Mouse (Mus musculus): Measurements from ENCODE around the gene Dop1b. TPM values are rescaled to one million over a fixed set of nuclear protein-coding genes. Genes with fewer than 3 reads are reported as not detected.
"Not testable (repeated sequence)": the region's sequence is repeated elsewhere in the genome, so short reads cannot be mapped to it uniquely, and the experiment has no call there.

The Dop1b gene
- total and polyA plus RNA-seq, 2 experiments = 12.1 to 30.3 TPM

GRCm38 (mm10) chr16:93817371-93817770 lies 105.7 kb downstream of the Dop1b start:
- no peak for TF ChIP-seq POLR2A (IDR thresholded peaks at IDR 0.05; ENCODE audit: extremely low read depth, insufficient read depth, low read length)
- TF ChIP-seq CTCF (IDR thresholded peaks at IDR 0.05; ENCODE audit: low read depth, low read length) = no peak
- 91% methylated on average over 5 of the region's 5 CpGs for WGBS
- Histone ChIP-seq H3K36me3 (ENCODE audit: control insufficient read depth, insufficient read depth, low read length) (peaks cover 2% of the 10 kb centered on the region; the same call in 1 of the 2 replicates), H3K27me3 (ENCODE audit: control insufficient read depth, insufficient read depth, low read length) (no peaks in the 10 kb centered on the region), H3K79me2 (ENCODE audit: control insufficient read depth, insufficient read depth, low read length) (no peaks in the 10 kb centered on the region), H3K4me1 (ENCODE audit: control insufficient read depth, insufficient read depth, low read length) (peaks cover 11% of the 10 kb centered on the region), H3K27ac (replicated peaks; ENCODE audit: insufficient read depth, low read depth, low read length) (no peak overlapping the region; the same call in 1 of the 2 replicates), H3K9ac (ENCODE audit: low read depth, low read length) (no peak overlapping the region), H3K4me3 (ENCODE audit: insufficient read depth, low read depth, low read length) (no peak overlapping the region)
- no peak for DNase-seq (ENCODE audit: extremely low read depth, low read depth, low spot score)

GRCm38 (mm10) chr16:93818691-93819324 lies 107.1 kb downstream of the Dop1b start:
- Histone ChIP-seq H3K27ac (replicated peaks; ENCODE audit: insufficient read depth, low read depth, low read length) (peak overlapping the region; percentile 41; the same call in 1 of the 2 replicates), H3K79me2 (ENCODE audit: control insufficient read depth, insufficient read depth, low read length) (no peaks in the 10 kb centered on the region), H3K9ac (ENCODE audit: low read depth, low read length) (no peak overlapping the region), H3K36me3 (ENCODE audit: control insufficient read depth, insufficient read depth, low read length) (no peaks in the 10 kb centered on the region), H3K4me1 (ENCODE audit: control insufficient read depth, insufficient read depth, low read length) (peaks cover 13% of the 10 kb centered on the region), H3K4me3 (ENCODE audit: insufficient read depth, low read depth, low read length) (no peak overlapping the region), H3K27me3 (ENCODE audit: control insufficient read depth, insufficient read depth, low read length) (no peaks in the 10 kb centered on the region)
- TF ChIP-seq CTCF (IDR thresholded peaks at IDR 0.05; ENCODE audit: low read depth, low read length) = no peak
- no peak for TF ChIP-seq POLR2A (IDR thresholded peaks at IDR 0.05; ENCODE audit: extremely low read depth, insufficient read depth, low read length)
- DNase-seq (ENCODE audit: extremely low read depth, low read depth, low spot score) = peak; percentile 69
- 41% methylated on average over 12 of the region's 12 CpGs for WGBS

GRCm38 (mm10) chr16:93819325-93819696 lies 107.6 kb downstream of the Dop1b start:
- Histone ChIP-seq H3K4me3 (ENCODE audit: insufficient read depth, low read depth, low read length) (no peak overlapping the region), H3K79me2 (ENCODE audit: control insufficient read depth, insufficient read depth, low read length) (no peaks in the 10 kb centered on the region), H3K27ac (replicated peaks; ENCODE audit: insufficient read depth, low read depth, low read length) (peak overlapping the region; percentile 41; the same call in 1 of the 2 replicates), H3K4me1 (ENCODE audit: control insufficient read depth, insufficient read depth, low read length) (peaks cover 13% of the 10 kb centered on the region), H3K36me3 (ENCODE audit: control insufficient read depth, insufficient read depth, low read length) (no peaks in the 10 kb centered on the region), H3K27me3 (ENCODE audit: control insufficient read depth, insufficient read depth, low read length) (no peaks in the 10 kb centered on the region), H3K9ac (ENCODE audit: low read depth, low read length) (no peak overlapping the region)
- TF ChIP-seq CTCF (IDR thresholded peaks at IDR 0.05; ENCODE audit: low read depth, low read length) (no peak), POLR2A (IDR thresholded peaks at IDR 0.05; ENCODE audit: extremely low read depth, insufficient read depth, low read length) (no peak)
- WGBS = 86% methylated on average over 4 of the region's 4 CpGs
- no peak for DNase-seq (ENCODE audit: extremely low read depth, low read depth, low spot score)

GRCm38 (mm10) chr16:93820040-93820439 lies 108.3 kb downstream of the Dop1b start:
- H3K4me3 ChIP-seq (ENCODE audit: insufficient read depth, low read depth, low read length) = no peak overlapping the region
- no peak for TF ChIP-seq CTCF (IDR thresholded peaks at IDR 0.05; ENCODE audit: low read depth, low read length)
- no peak for TF ChIP-seq POLR2A (IDR thresholded peaks at IDR 0.05; ENCODE audit: extremely low read depth, insufficient read depth, low read length)
- no peaks in the 10 kb centered on the region for H3K36me3 ChIP-seq (ENCODE audit: control insufficient read depth, insufficient read depth, low read length)
- H3K4me1 ChIP-seq (ENCODE audit: control insufficient read depth, insufficient read depth, low read length) = peaks cover 13% of the 10 kb centered on the region
- no peak for DNase-seq (ENCODE audit: extremely low read depth, low read depth, low spot score)
- 97% methylated on average over 1 of the region's 1 CpGs for whole genome bisulfite sequencing
- no peaks in the 10 kb centered on the region for H3K79me2 ChIP-seq (ENCODE audit: control insufficient read depth, insufficient read depth, low read length)
- H3K27me3 ChIP-seq (ENCODE audit: control insufficient read depth, insufficient read depth, low read length) = no peaks in the 10 kb centered on the region
- no peak overlapping the region for H3K9ac ChIP-seq (ENCODE audit: low read depth, low read length)
- H3K27ac ChIP-seq (replicated peaks; ENCODE audit: insufficient read depth, low read depth, low read length) = no peak overlapping the region

- 61% methylated on average over 3 of the region's 3 CpGs for WGBS
- no peaks in the 10 kb centered on the region for H3K36me3 ChIP-seq (ENCODE audit: control insufficient read depth, insufficient read depth, low read length)
- no peak for TF ChIP-seq CTCF (IDR thresholded peaks at IDR 0.05; ENCODE audit: low read depth, low read length)
- TF ChIP-seq POLR2A (IDR thresholded peaks at IDR 0.05; ENCODE audit: extremely low read depth, insufficient read depth, low read length) = no peak
- H3K4me3 ChIP-seq (ENCODE audit: insufficient read depth, low read depth, low read length) = no peak overlapping the region
- H3K27me3 ChIP-seq (ENCODE audit: control insufficient read depth, insufficient read depth, low read length) = no peaks in the 10 kb centered on the region
- no peak for DNase-seq (ENCODE audit: extremely low read depth, low read depth, low spot score)
- H3K27ac ChIP-seq (replicated peaks; ENCODE audit: insufficient read depth, low read depth, low read length) = peak overlapping the region; percentile 73
- H3K4me1 ChIP-seq (ENCODE audit: control insufficient read depth, insufficient read depth, low read length) = peaks cover 11% of the 10 kb centered on the region
- no peaks in the 10 kb centered on the region for H3K79me2 ChIP-seq (ENCODE audit: control insufficient read depth, insufficient read depth, low read length)
- H3K9ac ChIP-seq (ENCODE audit: low read depth, low read length) = no peak overlapping the region
These were observed 110.0 kb downstream of the Dop1b start for GRCm38 (mm10) chr16:93821706-93822105.

GRCm38 (mm10) chr16:93822433-93823225 lies 110.9 kb downstream of the Dop1b start:
- H3K36me3 ChIP-seq (ENCODE audit: control insufficient read depth, insufficient read depth, low read length); H3K27me3 ChIP-seq (ENCODE audit: control insufficient read depth, insufficient read depth, low read length); H3K4me1 ChIP-seq (ENCODE audit: control insufficient read depth, insufficient read depth, low read length); H3K4me3 ChIP-seq (ENCODE audit: insufficient read depth, low read depth, low read length); H3K79me2 ChIP-seq (ENCODE audit: control insufficient read depth, insufficient read depth, low read length); H3K9ac ChIP-seq (ENCODE audit: low read depth, low read length): not testable (repeated sequence)
- DNase-seq (ENCODE audit: extremely low read depth, low read depth, low spot score) = peak; percentile 100
- peak overlapping the region; percentile 91 for H3K27ac ChIP-seq (replicated peaks; ENCODE audit: insufficient read depth, low read depth, low read length)
- WGBS = 11% methylated on average over 5 of the region's 8 CpGs
